Mouse (Mus musculus): ENCODE data around the gene Slc41a2. TPM values are rescaled to one million over a fixed set of nuclear protein-coding genes. Genes with fewer than 3 reads are reported as not detected.

Gene Slc41a2
- total and polyA plus RNA-seq, 3 experiments, result 0.92 to 2.4 (median 1.5) TPM

DNA sequence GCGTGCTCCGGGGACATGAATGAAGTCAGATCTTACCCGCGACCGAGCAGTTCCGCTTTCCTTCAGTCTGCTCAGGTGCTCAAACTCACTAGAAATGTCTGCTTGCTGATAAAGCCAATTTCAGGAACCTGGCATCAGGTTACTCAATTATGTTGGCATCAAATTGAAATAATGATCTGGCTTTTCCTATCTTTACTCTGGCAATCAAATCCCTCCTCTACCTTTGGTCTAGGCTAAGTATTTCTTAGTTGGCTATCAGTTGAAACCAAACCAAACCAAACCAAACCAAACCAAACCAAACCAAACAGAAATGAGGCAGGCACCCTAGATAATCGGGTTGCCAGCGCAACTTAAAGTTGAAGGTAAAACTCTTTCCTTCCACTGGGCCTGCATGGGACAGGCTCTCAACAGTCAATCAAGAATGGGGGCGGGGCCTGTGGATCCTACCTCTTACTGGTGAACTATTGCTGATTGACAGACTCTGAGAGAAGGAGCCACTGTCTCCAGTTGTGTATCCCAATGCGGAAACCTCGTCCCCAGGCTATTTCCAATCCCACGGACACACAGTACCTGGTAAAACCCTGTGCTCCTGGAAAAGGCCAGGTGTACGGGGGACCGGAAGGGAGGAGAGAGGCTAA is 10.9 kb downstream of the Slc41a2 start:
- TF ChIP-seq POLR2A (IDR thresholded peaks at IDR 0.05; ENCODE audit: insufficient read depth, low read depth, low read length), result no peak
- TF ChIP-seq CTCF (IDR thresholded peaks at IDR 0.05), result no peak
- TF ChIP-seq EP300 (IDR thresholded peaks at IDR 0.05; ENCODE audit: insufficient read depth, low read depth, low read length), result no peak
- Histone ChIP-seq H3K27ac (no peak overlapping the region), H3K4me1 (ENCODE audit: control insufficient read depth, insufficient read depth, low read length) (no peaks in the 10 kb centered on the region), H3K79me2 (replicated peaks; ENCODE audit: control insufficient read depth, insufficient read depth, low read length) (no peaks in the 10 kb centered on the region), H3K27me3 (ENCODE audit: control insufficient read depth, insufficient read depth, low read length) (no peaks in the 10 kb centered on the region), H3K9ac (ENCODE audit: low read depth, low read length) (no peak overlapping the region), H3K4me3 (no peak overlapping the region), H3K36me3 (ENCODE audit: control insufficient read depth, insufficient read depth, low read length) (no peaks in the 10 kb centered on the region)
- no peak for DNase-seq
- 92% methylated on average over 14 of the region's 14 CpGs for WGBS
- intact Hi-C loops (cut with DNase I), result no loop called here

DNA sequence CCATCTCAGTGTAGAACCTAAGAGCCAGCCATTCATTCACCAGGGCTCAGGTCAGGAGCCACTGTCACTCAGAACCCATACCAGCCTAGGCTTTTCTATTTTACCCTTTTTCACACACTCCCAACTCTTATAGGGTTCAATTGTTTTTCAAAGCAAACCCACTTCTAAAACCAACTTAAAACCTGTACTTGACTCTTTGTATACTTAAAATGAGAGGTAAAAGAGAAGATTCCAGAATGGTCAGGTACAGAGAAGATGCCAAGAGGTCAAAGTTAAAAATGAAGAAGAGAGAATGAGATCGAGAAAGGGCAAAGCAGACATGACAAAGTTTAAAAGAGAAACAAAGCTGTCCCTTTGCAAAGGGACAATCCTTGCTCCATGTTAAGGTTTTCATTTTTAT is 11.8 kb downstream of the Slc41a2 start:
- WGBS, result 95% methylated on average over 1 of the region's 1 CpGs
- DNase-seq, result no peak
- no peak overlapping the region for H3K27ac ChIP-seq

DNA sequence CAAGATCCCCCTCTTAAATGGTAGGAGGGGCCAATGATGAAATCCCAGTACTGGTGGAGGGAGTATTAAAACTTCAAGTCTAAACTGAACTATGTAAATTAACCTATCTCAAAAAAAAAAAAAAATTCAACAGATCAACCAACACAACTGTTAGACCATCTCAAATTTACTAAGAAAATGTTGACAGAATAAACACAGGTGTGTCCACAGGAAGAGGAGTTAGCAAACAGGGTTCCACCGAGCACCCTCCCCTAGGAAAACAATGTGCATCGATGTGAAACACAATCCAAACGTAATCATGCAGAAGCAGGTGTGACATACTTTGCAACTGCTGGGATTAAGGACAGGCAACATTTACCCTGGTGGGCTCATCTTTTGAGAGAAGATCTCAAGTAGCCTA is 12.8 kb downstream of the Slc41a2 start:
- H3K36me3 ChIP-seq (ENCODE audit: control insufficient read depth, insufficient read depth, low read length), result no peaks in the 10 kb centered on the region
- H3K27ac ChIP-seq, result no peak overlapping the region
- no peak overlapping the region for H3K4me3 ChIP-seq
- TF ChIP-seq EP300 (IDR thresholded peaks at IDR 0.05; ENCODE audit: insufficient read depth, low read depth, low read length), result no peak
- no peak for TF ChIP-seq CTCF (IDR thresholded peaks at IDR 0.05)
- TF ChIP-seq POLR2A (IDR thresholded peaks at IDR 0.05; ENCODE audit: insufficient read depth, low read depth, low read length), result no peak
- no peaks in the 10 kb centered on the region for H3K79me2 ChIP-seq (replicated peaks; ENCODE audit: control insufficient read depth, insufficient read depth, low read length)
- H3K27me3 ChIP-seq (ENCODE audit: control insufficient read depth, insufficient read depth, low read length), result no peaks in the 10 kb centered on the region
- no peak for DNase-seq
- no peaks in the 10 kb centered on the region for H3K4me1 ChIP-seq (ENCODE audit: control insufficient read depth, insufficient read depth, low read length)
- intact Hi-C loops (cut with DNase I), result no loop called here
- H3K9ac ChIP-seq (ENCODE audit: low read depth, low read length), result no peak overlapping the region
- 74% methylated on average over 3 of the region's 3 CpGs for WGBS

More for the DNA sequence above, 11.8 kb downstream of the Slc41a2 start:
- no peaks in the 10 kb centered on the region for H3K27me3 ChIP-seq (ENCODE audit: control insufficient read depth, insufficient read depth, low read length)
- H3K4me3 ChIP-seq, result no peak overlapping the region
- no peaks in the 10 kb centered on the region for H3K4me1 ChIP-seq (ENCODE audit: control insufficient read depth, insufficient read depth, low read length)
- intact Hi-C loops (cut with DNase I), result no loop called here
- H3K9ac ChIP-seq (ENCODE audit: low read depth, low read length), result no peak overlapping the region
- H3K79me2 ChIP-seq (replicated peaks; ENCODE audit: control insufficient read depth, insufficient read depth, low read length), result no peaks in the 10 kb centered on the region
- no peak for TF ChIP-seq EP300 (IDR thresholded peaks at IDR 0.05; ENCODE audit: insufficient read depth, low read depth, low read length)
- no peak for TF ChIP-seq CTCF (IDR thresholded peaks at IDR 0.05)
- no peak for TF ChIP-seq POLR2A (IDR thresholded peaks at IDR 0.05; ENCODE audit: insufficient read depth, low read depth, low read length)
- H3K36me3 ChIP-seq (ENCODE audit: control insufficient read depth, insufficient read depth, low read length), result no peaks in the 10 kb centered on the region

DNA sequence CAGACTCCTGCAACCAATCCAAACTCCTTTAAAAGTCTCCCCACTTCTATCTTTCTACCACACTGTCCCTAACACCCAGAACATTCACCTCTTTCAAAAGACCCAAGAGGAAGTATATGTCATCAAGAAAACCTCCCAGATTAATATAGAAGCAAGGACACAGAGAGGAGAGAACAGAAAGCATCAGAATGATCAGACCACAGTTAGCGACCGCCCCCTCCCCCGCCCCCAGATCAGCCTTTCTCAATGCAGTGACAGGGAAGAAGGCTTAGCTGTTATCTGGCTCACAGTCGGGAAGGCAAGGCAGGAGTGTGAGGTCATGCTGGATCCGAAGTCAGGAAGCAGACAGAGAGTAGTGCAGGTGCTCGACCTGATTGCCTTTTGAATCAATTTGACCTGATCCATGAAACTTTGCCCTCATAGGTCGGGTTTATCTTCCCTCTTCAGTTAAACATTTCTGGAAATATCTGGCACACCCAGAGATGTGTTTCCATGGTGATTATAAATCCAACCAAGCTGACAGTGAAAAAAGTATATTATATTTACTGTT is 15.1 kb downstream of the Slc41a2 start:
- TF ChIP-seq CTCF (IDR thresholded peaks at IDR 0.05) (no peak), EP300 (IDR thresholded peaks at IDR 0.05; ENCODE audit: insufficient read depth, low read depth, low read length) (no peak), POLR2A (IDR thresholded peaks at IDR 0.05; ENCODE audit: insufficient read depth, low read depth, low read length) (no peak)
- intact Hi-C loops (cut with DNase I), result no loop called here
- Histone ChIP-seq H3K79me2 (replicated peaks; ENCODE audit: control insufficient read depth, insufficient read depth, low read length) (no peaks in the 10 kb centered on the region), H3K27me3 (ENCODE audit: control insufficient read depth, insufficient read depth, low read length) (no peaks in the 10 kb centered on the region), H3K27ac (no peak overlapping the region), H3K36me3 (ENCODE audit: control insufficient read depth, insufficient read depth, low read length) (no peaks in the 10 kb centered on the region), H3K9ac (ENCODE audit: low read depth, low read length) (no peak overlapping the region), H3K4me3 (no peak overlapping the region), H3K4me1 (ENCODE audit: control insufficient read depth, insufficient read depth, low read length) (no peaks in the 10 kb centered on the region)
- 37% methylated on average over 7 of the region's 7 CpGs for whole genome bisulfite sequencing
- no peak for DNase-seq

GRCm38 (mm10) chr10:83321528-83321927 is 16.2 kb downstream of the Slc41a2 start:
- TF ChIP-seq EP300 (IDR thresholded peaks at IDR 0.05; ENCODE audit: insufficient read depth, low read depth, low read length), result no peak
- TF ChIP-seq POLR2A (IDR thresholded peaks at IDR 0.05; ENCODE audit: insufficient read depth, low read depth, low read length), result no peak
- TF ChIP-seq CTCF (IDR thresholded peaks at IDR 0.05), result no peak
- Histone ChIP-seq H3K79me2 (replicated peaks; ENCODE audit: control insufficient read depth, insufficient read depth, low read length) (no peaks in the 10 kb centered on the region), H3K4me3 (no peak overlapping the region), H3K9ac (ENCODE audit: low read depth, low read length) (no peak overlapping the region), H3K27me3 (ENCODE audit: control insufficient read depth, insufficient read depth, low read length) (no peaks in the 10 kb centered on the region), H3K27ac (no peak overlapping the region), H3K4me1 (ENCODE audit: control insufficient read depth, insufficient read depth, low read length) (no peaks in the 10 kb centered on the region), H3K36me3 (ENCODE audit: control insufficient read depth, insufficient read depth, low read length) (no peaks in the 10 kb centered on the region)
- intact Hi-C loops (cut with DNase I), result no loop called here
- WGBS, result 77% methylated on average over 6 of the region's 6 CpGs
- no peak for DNase-seq

GRCm38 (mm10) chr10:83320870-83321269 is 16.8 kb downstream of the Slc41a2 start:
- Histone ChIP-seq H3K9ac (ENCODE audit: low read depth, low read length) (no peak overlapping the region), H3K36me3 (ENCODE audit: control insufficient read depth, insufficient read depth, low read length) (no peaks in the 10 kb centered on the region), H3K27ac (no peak overlapping the region), H3K4me3 (no peak overlapping the region), H3K4me1 (ENCODE audit: control insufficient read depth, insufficient read depth, low read length) (no peaks in the 10 kb centered on the region), H3K27me3 (ENCODE audit: control insufficient read depth, insufficient read depth, low read length) (no peaks in the 10 kb centered on the region), H3K79me2 (replicated peaks; ENCODE audit: control insufficient read depth, insufficient read depth, low read length) (no peaks in the 10 kb centered on the region)
- intact Hi-C loops (cut with DNase I), result no loop called here
- WGBS, result 76% methylated on average over 7 of the region's 7 CpGs
- TF ChIP-seq POLR2A (IDR thresholded peaks at IDR 0.05; ENCODE audit: insufficient read depth, low read depth, low read length), result no peak
- TF ChIP-seq EP300 (IDR thresholded peaks at IDR 0.05; ENCODE audit: insufficient read depth, low read depth, low read length), result no peak
- TF ChIP-seq CTCF (IDR thresholded peaks at IDR 0.05), result no peak
- no peak for DNase-seq

Measured in heart, adult 2 months (tissue).